Mouse (Mus musculus) lung, embryonic 14.5 days (tissue): ENCODE data around the gene Fgfr2. TPM values are rescaled to one million over a fixed set of nuclear protein-coding genes. Genes with fewer than 3 reads are reported as not detected.

Experiments
- ATAC-seq: fragments of 200-750 bp; cut with Nextera tagmentation; 2 replicates; pipeline ENCODE4 v1.8.0; 2017; ENCODE audit warnings: mild to moderate bottlenecking, moderate TSS enrichment, moderate library complexity; ENCODE audit not compliant: insufficient read depth
- DNase-seq: peaks from one replicate; pipeline ENCODE4 v3.0.0-alpha.2; 2015
- H3K27ac ChIP-seq: fragments of 300-500 bp; sonication (generic); 2 replicates; pipeline ENCODE4 v1.5.1; 2014; ENCODE audit warnings: low read depth, mild to moderate bottlenecking, moderate library complexity
- H3K27me3 ChIP-seq: fragments of 300-500 bp; sonication (generic); 2 replicates; pipeline ENCODE4 v1.6.1; 2014; ENCODE audit warnings: low read length, control low read depth; ENCODE audit not compliant: insufficient read depth
- H3K36me3 ChIP-seq: fragments of 300-500 bp; sonication (generic); 2 replicates; pipeline ENCODE4 v1.6.1; 2014; ENCODE audit warnings: control low read depth; ENCODE audit not compliant: insufficient read depth
- H3K4me1 ChIP-seq: fragments of 300-500 bp; sonication (generic); 2 replicates; pipeline ENCODE4 v1.6.1; 2014; ENCODE audit warnings: antibody characterized with exemption, control low read depth; ENCODE audit not compliant: insufficient read depth
- H3K4me2 ChIP-seq: fragments of 300-500 bp; sonication (generic); 2 replicates; pipeline ENCODE4 v1.6.1; 2014; ENCODE audit warnings: mild to moderate bottlenecking
- H3K4me3 ChIP-seq: fragments of 300-500 bp; sonication (generic); 2 replicates; pipeline ENCODE4 v1.5.1; 2014; ENCODE audit warnings: low read depth, low read length
- H3K9ac ChIP-seq: fragments of 300-500 bp; sonication (generic); 2 replicates; pipeline ENCODE4 v1.6.1; 2014
- H3K9me3 ChIP-seq: fragments of 300-500 bp; sonication (generic); 2 replicates; pipeline ENCODE4 v1.6.1; 2016; ENCODE audit warnings: low read depth, low read length, control low read depth
- CTCF ChIP-seq: IDR thresholded peaks from 2 replicates; pipeline ENCODE4 v1.5.1; 2016; ENCODE audit warnings: antibody characterized with exemption, low read depth
- WGBS: fragments of 180-500 bp; shearing (Covaris S2); extraction: QIAGEN DNeasy Blood & Tissue Kit; methylation state at CpG from one replicate; pipeline ENCODE4 v1.1.7; 2014; 5-methylcytosine and 5-hydroxymethylcytosine counted together
- polyA plus RNA-seq: library from polyadenylated mRNA; unstranded; fragments of >200 nt; fragmentation: Nextera tagmentation; extraction: Ambion mirVana; gene quantifications from 2 replicates; pipeline ENCODE4 v1.2.1, GENCODE M21; 2014

Fgfr2 gene
- polyA plus RNA-seq, 1 experiment from 2014 or later = 179 TPM

DNA sequence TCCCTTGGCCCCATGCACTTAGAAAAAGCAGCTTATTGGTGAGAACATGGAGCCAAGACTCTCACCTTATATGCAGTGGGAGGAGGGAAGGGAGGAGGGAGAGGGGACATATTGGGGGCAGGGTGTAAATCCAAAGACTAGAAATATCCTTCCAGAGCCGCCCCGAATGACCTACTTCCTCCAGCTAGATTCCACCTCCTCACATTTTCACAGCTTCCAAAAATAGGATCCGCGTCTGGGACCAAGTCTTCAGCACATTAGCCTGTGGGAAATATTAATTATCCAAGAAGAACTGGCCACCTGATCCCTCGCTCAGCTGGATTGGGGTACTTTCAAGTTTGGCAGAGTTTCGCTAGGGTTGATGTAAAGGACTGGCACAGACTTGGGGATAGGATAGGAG lies 683.2 kb downstream of the Fgfr2 start:
- ATAC-seq (no peak), DNase-seq (no peak)
- peaks cover 3% of the 10 kb centered on the region for H3K4me1 ChIP-seq
- no peak for TF ChIP-seq CTCF
- H3K36me3 ChIP-seq = no peaks in the 10 kb centered on the region
- no peak overlapping the region for H3K4me2 ChIP-seq
- no peak overlapping the region for H3K9ac ChIP-seq
- no peaks in the 10 kb centered on the region for H3K9me3 ChIP-seq
- H3K27me3 ChIP-seq = no peaks in the 10 kb centered on the region
- H3K27ac ChIP-seq = no peak overlapping the region
- no peak overlapping the region for H3K4me3 ChIP-seq
- 82% methylated on average over 6 of the region's 6 CpGs for WGBS

DNA sequence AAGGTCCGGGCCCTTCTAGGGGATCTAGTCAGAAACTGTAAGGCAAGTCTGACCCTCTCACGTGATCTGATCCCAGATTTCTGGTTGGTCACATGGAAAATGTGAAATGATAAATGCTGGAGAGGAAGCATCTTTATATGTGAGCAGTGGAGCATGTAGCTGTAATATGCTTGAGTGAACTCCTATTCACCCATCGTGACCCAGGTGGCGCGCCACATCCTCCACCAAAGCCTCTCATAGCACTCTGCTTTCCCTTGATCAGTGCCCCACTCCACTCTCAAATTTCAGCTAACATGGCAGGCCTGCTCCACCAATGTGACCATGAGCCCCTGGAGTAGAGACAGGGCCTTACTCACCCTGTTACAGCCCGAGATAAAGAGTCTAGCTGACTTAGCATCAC lies 685.1 kb downstream of the Fgfr2 start:
- no peak for ATAC-seq
- TF ChIP-seq CTCF = no peak
- Histone ChIP-seq H3K36me3 (no peaks in the 10 kb centered on the region), H3K4me2 (no peak overlapping the region), H3K9me3 (no peaks in the 10 kb centered on the region), H3K9ac (no peak overlapping the region), H3K4me1 (no peaks in the 10 kb centered on the region), H3K27me3 (no peaks in the 10 kb centered on the region), H3K27ac (no peak overlapping the region), H3K4me3 (no peak overlapping the region)
- no peak for DNase-seq
- 83% methylated on average over 6 of the region's 6 CpGs for WGBS

DNA sequence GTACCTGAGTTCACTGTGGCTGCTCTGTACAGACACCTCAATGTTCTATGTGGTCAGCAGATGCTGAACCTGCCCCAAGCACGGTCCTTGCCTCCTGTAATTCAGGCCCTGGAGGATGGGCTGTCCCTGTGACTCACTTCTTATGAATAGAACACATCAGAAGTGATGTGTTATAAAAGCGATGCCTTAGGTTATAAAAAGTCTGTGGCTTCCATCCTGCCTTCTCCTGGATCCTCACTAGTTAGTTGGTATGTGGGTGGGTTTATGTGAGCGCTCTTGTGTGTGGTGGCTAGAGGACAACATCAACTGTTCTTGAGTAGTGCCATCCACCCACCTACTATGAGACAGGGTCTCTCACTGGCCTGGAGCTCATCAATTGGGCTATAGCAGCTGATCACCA lies 685.7 kb downstream of the Fgfr2 start:
- Histone ChIP-seq H3K4me2 (no peak overlapping the region), H3K9ac (no peak overlapping the region), H3K4me3 (no peak overlapping the region), H3K27me3 (no peaks in the 10 kb centered on the region), H3K27ac (no peak overlapping the region), H3K9me3 (no peaks in the 10 kb centered on the region), H3K4me1 (no peaks in the 10 kb centered on the region), H3K36me3 (no peaks in the 10 kb centered on the region)
- 86% methylated on average over 3 of the region's 3 CpGs for WGBS
- no peak for TF ChIP-seq CTCF
- ATAC-seq (no peak), DNase-seq (no peak)

DNA sequence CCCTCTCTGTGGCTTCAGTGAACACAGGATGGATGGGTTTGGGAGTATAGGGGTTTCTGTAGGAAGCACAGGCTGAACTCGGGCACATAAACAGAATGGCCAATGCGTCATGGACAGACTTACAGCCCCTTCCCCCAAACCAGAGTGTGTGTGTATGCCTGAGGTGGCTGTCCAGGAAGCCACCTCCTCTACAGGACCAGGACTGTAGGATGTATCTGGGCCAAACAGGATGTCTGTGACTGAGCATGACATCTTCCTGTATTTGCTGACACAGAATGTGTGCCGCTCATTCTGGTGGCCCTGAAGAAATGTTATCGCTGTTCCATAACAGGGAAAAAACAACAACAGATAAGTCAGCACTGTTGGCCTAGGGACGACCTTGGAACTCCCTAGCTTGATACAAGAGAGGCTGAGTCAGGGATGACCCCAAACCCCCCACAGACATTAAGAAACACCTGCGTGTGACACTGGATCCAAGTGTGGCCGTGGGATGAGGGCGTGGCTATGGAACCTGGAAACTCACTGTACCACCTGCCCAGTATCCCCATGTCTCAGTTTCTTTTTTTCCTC lies 687.6 kb downstream of the Fgfr2 start:
- ATAC-seq = peak; percentile 77; the same call in 1 of the 2 replicates
- no peak overlapping the region for H3K27ac ChIP-seq

DNA sequence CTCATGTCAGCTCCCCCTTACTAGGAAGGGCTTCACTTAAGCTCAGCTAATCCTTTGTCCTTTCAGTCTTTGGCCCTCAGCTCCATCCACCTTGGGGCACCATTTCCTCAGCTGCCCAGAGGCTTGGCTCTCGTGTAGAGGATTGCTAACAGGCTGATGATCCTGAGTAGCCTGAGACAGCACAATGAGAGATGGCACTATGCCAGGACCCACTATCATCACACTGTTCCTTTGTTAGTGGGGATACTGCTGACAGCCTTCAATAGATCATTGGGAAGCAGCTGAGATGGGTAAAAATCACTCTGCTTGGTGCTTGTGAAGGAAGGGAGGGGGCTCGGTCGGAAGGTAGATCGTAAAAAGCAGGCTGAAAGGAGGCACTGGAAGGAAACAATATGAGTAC lies 693.8 kb downstream of the Fgfr2 start:
- no peaks in the 10 kb centered on the region for H3K36me3 ChIP-seq
- WGBS = 48% methylated on average over 4 of the region's 4 CpGs
- H3K27ac ChIP-seq = no peak overlapping the region
- no peak overlapping the region for H3K4me3 ChIP-seq
- DNase-seq (peak; percentile 43), ATAC-seq (no peak)
- H3K27me3 ChIP-seq = no peaks in the 10 kb centered on the region
- H3K4me1 ChIP-seq = no peaks in the 10 kb centered on the region
- no peak overlapping the region for H3K4me2 ChIP-seq
- no peak for TF ChIP-seq CTCF
- no peak overlapping the region for H3K9ac ChIP-seq
- H3K9me3 ChIP-seq = no peaks in the 10 kb centered on the region

More for the DNA sequence above, 687.6 kb downstream of the Fgfr2 start:
- no peaks in the 10 kb centered on the region for H3K27me3 ChIP-seq
- DNase-seq = peak; percentile 33
- no peaks in the 10 kb centered on the region for H3K9me3 ChIP-seq
- H3K4me3 ChIP-seq = no peak overlapping the region
- 68% methylated on average over 8 of the region's 8 CpGs for WGBS
- no peaks in the 10 kb centered on the region for H3K36me3 ChIP-seq
- H3K4me2 ChIP-seq = no peak overlapping the region
- no peaks in the 10 kb centered on the region for H3K4me1 ChIP-seq
- no peak for TF ChIP-seq CTCF
- H3K9ac ChIP-seq = no peak overlapping the region

DNA sequence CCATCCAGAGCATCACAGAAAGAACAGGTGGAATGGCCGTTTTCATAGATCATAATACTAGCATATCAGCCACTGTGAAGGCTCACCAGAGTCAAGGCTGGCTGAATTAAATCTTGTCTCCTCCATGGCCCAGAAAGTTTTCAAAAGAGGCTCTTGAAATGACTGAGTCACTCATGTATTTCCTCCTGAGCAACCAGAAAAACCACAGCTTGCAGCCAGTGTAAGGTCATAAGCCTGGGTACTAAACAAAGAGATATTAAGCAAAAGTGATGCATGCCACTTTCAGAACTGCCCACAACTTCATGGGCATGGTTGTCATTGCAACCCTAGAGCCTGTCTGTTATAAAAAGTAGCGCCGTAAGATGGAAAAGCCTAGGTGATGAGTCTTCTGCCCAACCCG lies 694.8 kb downstream of the Fgfr2 start:
- no peak overlapping the region for H3K27ac ChIP-seq
- 88% methylated on average over 4 of the region's 4 CpGs for WGBS
- no peaks in the 10 kb centered on the region for H3K9me3 ChIP-seq
- H3K27me3 ChIP-seq = no peaks in the 10 kb centered on the region
- DNase-seq (no peak), ATAC-seq (no peak)
- H3K4me2 ChIP-seq = no peak overlapping the region
- no peak overlapping the region for H3K4me3 ChIP-seq
- H3K36me3 ChIP-seq = no peaks in the 10 kb centered on the region
- H3K9ac ChIP-seq = no peak overlapping the region
- H3K4me1 ChIP-seq = no peaks in the 10 kb centered on the region
- no peak for TF ChIP-seq CTCF

DNA sequence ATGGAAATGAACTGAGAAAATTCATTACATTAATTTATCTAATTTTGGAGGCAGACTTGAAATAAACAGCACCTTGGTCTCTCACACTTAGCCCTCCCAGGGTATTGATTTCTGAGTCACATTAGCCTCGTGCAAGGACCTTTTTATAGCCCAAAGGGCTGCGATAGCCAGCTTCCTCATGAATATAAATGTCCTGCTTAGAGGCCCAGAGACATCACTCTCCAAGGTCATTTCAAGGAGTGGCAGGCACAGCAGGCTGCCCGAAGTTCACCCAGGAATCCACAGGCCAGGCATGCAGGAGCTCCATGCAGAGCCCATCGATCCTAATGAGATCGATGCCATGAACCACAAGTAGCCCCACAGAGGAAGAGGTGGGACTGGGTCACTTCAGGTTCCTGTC lies 697.1 kb downstream of the Fgfr2 start:
- Histone ChIP-seq H3K4me2 (no peak overlapping the region), H3K4me1 (no peaks in the 10 kb centered on the region), H3K9me3 (no peaks in the 10 kb centered on the region), H3K27me3 (no peaks in the 10 kb centered on the region), H3K9ac (no peak overlapping the region), H3K36me3 (no peaks in the 10 kb centered on the region), H3K4me3 (no peak overlapping the region), H3K27ac (no peak overlapping the region)
- DNase-seq (no peak), ATAC-seq (no peak)
- no peak for TF ChIP-seq CTCF
- WGBS = 78% methylated on average over 5 of the region's 5 CpGs
